Mouse (Mus musculus) urinary bladder, postnatal 4 days (tissue): ENCODE data around the gene Serpinf1.
"Not testable (repeated sequence)": the region's sequence is repeated elsewhere in the genome, so short reads cannot be mapped to it uniquely, and the experiment has no call there.

Source experiments
- DNase-seq, 2 experiments: peaks; one replicate each; pipeline ENCODE4 v3.0.0; 2021 to 2022; ENCODE audit warnings: low spot score in 2 of 2

Serpinf1 gene

DNA sequence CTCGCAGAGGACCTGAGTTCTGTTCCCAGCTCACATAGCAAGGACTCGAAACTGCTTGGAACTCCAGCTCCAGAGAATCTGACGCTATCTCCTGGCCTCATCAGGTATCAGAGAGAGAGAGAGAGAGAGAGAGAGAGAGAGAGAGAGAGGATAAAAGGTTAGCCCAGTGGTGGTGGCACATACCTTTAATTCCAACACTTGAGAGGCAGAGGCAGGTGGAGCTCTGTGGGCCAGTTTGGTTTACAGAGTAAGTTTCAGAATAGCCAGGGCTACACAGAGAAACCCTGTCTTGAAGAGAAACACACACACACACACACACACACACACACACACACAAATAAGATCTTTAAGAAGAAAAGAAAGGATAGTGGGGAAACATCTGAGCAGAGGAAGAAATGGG is 590 bp upstream of the Serpinf1 start:
- DNase-seq, result no peak

GRCm38 (mm10) chr11:75421375-75422012 is 1.0 kb downstream of the Serpinf1 start:
- no peak for DNase-seq

GRCm38 (mm10) chr11:75420810-75421374 is 1.6 kb downstream of the Serpinf1 start:
- DNase-seq, result no peak

GRCm38 (mm10) chr11:75420037-75420436 is 2.5 kb downstream of the Serpinf1 start:
- DNase-seq, result no peak

DNA sequence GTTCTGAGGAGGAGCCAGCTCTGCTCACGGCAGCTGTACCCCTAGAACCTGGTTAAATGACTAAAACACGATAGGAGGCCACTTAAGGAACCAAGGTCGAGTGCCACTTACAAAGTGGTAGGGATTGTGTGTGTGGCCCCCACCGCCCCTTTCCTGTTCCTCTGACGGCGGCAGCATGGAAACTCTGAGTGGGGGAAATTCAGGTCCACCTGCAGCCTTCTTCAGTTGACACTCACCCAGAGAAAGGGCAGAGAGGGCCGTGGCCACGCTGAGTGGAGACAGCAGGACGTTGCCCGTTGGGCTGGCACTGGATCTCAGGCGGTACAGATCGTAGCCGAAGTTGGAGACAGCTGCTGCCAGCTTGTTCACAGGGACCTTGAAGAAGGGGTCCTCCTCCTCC is 6.5 kb downstream of the Serpinf1 start:
- DNase-seq, result no peak

DNA sequence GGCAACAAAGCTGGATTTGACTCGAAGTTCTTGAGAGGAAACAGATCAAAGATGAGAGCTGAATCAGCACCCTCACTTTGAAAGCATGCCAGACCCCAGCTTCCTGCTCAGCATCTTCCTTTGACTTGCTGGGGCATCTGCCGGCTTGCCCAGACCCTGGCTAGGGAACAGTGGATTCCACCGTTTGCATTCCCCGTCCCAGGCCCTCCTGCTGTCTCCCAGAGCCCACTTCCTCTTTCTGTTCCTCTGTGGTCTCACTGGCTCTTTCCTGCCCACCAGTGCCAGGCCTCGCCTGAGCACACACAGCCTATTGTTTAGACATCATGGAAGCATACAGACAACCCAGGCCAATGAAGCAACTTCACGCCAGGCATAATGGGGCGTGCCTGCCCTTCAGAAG is 7.4 kb downstream of the Serpinf1 start:
- DNase-seq, result no peak

GRCm38 (mm10) chr11:75410591-75410990 is 11.9 kb downstream of the Serpinf1 start:
- DNase-seq, result no peak

- DNase-seq, result no peak
These were observed 12.6 kb downstream of the Serpinf1 start for GRCm38 (mm10) chr11:75409679-75410575.

- DNase-seq, result no peak
These were observed 15.6 kb downstream of the Serpinf1 start for GRCm38 (mm10) chr11:75406865-75407264.

- DNase-seq, result no peak
These were observed 16.4 kb downstream of the Serpinf1 start for GRCm38 (mm10) chr11:75406104-75406503.

GRCm38 (mm10) chr11:75404801-75405200 is 17.7 kb downstream of the Serpinf1 start:
- no peak for DNase-seq

GRCm38 (mm10) chr11:75403301-75404052 is 19.0 kb downstream of the Serpinf1 start:
- peak in 1 of 2 experiments; percentile 49 for DNase-seq

- DNase-seq, result no peak
These were observed 20.2 kb downstream of the Serpinf1 start for GRCm38 (mm10) chr11:75402271-75402690.

DNA sequence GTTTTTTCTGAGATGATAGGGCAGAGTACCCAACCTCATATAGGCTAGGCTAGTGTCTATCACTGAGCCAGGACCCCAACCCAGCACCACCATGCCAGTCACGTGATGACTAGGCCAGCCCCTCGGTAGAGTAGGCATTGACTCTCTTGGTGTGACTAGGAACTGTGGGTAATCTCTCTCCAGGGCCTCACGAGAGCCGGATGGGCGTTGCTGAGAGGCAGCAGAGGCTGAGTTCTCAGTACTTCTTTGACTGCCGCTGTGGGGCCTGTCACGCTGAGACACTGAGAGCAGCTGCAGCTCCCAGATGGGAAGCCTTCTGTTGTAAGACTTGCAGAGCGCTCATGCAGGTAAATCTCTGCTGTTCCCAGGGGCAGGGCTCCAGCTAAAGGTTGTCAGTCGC is 22.4 kb downstream of the Serpinf1 start:
- no peak for DNase-seq

DNA sequence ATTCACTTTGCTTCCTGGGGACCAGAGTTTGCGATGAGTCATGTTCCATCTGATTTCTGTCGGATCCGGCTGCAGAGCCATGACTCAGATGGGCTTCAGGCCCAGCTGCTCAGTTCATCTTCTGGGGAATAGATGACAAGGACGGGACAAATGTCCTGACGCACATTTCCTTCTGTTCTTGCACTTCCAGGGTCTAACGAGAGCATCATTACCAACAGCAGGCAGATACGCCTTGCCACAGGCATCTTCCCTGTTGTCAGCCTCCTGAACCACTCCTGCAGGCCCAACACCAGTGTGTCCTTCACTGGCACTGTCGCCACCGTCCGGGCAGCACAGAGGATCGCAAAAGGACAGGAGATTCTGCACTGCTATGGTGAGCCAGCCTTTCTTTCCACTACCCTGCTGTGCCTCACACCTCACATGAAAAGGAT is 23.1 kb downstream of the Serpinf1 start:
- DNase-seq, result no peak

DNA sequence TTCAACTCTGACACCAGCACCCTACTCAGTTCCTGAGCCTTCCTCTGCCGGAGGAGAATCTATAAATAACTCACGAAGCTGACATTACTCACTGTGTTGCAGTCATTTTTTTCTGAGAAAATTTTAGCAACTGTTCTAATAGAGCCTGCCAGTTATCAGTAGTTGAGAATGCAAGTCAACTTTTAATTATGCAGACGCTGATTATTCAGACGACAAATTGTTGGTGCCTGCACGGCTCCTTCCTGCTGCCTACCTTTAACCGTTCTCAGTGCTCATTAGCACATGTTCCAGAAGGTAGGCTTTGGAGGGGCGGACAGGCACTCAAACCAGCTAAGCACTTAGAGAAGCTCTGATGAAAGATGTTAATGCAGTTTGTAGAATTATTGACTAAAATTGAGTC is 25.0 kb downstream of the Serpinf1 start:
- DNase-seq, result no peak

DNA sequence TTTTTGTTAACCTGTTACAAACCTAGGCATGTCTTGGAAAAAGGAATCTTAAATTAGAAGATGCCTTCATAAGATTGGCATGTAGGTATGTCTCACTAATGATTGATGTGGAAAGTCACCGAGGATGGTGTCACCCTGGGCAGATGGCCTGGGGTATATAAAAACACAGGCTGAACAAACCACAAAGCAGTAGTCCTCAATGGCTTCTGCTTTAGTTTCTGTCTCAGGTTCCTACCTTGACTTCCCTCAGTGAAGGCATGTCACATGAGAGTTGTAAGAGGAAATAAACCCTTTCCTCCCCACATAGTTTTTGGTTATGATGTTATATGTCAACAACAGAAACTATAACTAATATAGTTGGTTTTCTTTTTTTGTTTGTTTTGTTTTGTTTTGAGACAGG is 26.9 kb downstream of the Serpinf1 start:
- DNase-seq, result no peak

DNA sequence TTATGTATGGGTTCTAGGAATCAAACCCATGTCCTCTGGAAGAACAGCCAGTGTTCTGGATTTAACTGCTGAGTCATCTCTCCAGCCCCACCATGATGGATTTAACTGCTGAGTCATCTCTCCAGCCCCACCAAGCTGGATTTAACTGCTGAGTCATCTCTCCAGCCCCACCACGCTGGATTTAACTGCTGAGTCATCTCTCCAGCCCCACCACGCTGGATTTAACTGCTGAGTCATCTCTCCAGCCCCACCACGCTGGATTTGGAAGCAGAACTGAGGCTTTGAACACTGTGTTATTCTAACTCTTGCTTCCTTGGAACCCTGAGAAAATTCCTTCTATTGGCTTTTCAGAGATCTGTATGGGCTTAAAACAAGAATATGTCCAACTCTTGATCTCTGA is 39.0 kb downstream of the Serpinf1 start:
- not testable (repeated sequence) for DNase-seq

GRCm38 (mm10) chr11:75378786-75379185 is 43.7 kb downstream of the Serpinf1 start:
- not testable (repeated sequence) for DNase-seq

DNA sequence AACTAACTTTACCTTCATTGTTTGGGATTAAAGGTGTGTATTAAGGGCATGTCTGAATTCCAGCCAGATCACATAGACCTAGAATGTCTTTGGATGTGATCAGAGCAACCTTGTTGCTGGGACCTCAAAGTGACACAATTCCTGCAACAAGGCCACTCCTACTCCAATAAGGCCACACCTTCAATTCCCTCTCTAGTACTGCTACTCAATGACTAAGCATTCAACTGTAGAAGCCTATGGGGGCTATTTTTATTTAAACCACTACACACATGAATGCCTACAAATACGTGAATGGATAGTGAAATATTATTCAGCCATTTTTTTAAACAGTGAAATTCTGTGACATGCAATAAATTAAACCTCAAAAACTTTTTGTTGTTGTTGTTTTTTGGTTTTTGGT is 45.4 kb downstream of the Serpinf1 start:
- DNase-seq, result no peak
